Mouse (Mus musculus) cerebellum, postnatal 4 days (tissue): ENCODE measurements at regions not wholly inside any gene's neighbourhood (a gene's known extent, or its start where the extent isn't known, plus 50 kb on each side); places are given as distances from the start of the nearest gene placed in this dataset.

ENCODE experiments used
- DNase-seq, 2 experiments: peaks; one replicate each; pipeline ENCODE4 v3.0.0; 2022; ENCODE audit warnings: low spot score in 2 of 2, mixed read lengths in 1 of 2

- DNase-seq: no peak
Observed at GRCm38 (mm10) chr4:80442711-80443110, 391.2 kb upstream of the Tyrp1 start.

- no peak for DNase-seq
Observed at GRCm38 (mm10) chr4:80463615-80464014, 370.3 kb upstream of the Tyrp1 start.

- peak in 1 of 2 experiments; percentile 3 for DNase-seq
Observed at GRCm38 (mm10) chr4:80475736-80476478, 358.0 kb upstream of the Tyrp1 start.

- no peak for DNase-seq
Observed at GRCm38 (mm10) chr4:80515087-80515486, 318.8 kb upstream of the Tyrp1 start.

- peak; percentile 26 to 66 for DNase-seq
Observed at GRCm38 (mm10) chr4:80517476-80518285, 316.2 kb upstream of the Tyrp1 start.

- DNase-seq: no peak
Observed at GRCm38 (mm10) chr4:80518589-80518988, 315.3 kb upstream of the Tyrp1 start.

- no peak for DNase-seq
Observed at GRCm38 (mm10) chr4:80539854-80540253, 294.1 kb upstream of the Tyrp1 start.

GRCm38 (mm10) chr4:80545086-80545485 lies 288.8 kb upstream of the Tyrp1 start:
- DNase-seq: no peak

- DNase-seq: no peak
Observed at GRCm38 (mm10) chr4:80589438-80589837, 244.5 kb upstream of the Tyrp1 start.

GRCm38 (mm10) chr4:80628271-80628670 lies 205.7 kb upstream of the Tyrp1 start:
- DNase-seq: no peak

GRCm38 (mm10) chr4:80629251-80629650 lies 204.7 kb upstream of the Tyrp1 start:
- DNase-seq: no peak

- DNase-seq: no peak
Observed at GRCm38 (mm10) chr4:80630260-80630659, 203.7 kb upstream of the Tyrp1 start.

GRCm38 (mm10) chr4:80631041-80631440 lies 202.9 kb upstream of the Tyrp1 start:
- no peak for DNase-seq

GRCm38 (mm10) chr4:80631441-80631840 lies 202.5 kb upstream of the Tyrp1 start:
- no peak for DNase-seq

- DNase-seq: no peak
Observed at GRCm38 (mm10) chr4:80638381-80638780, 195.5 kb upstream of the Tyrp1 start.
